In genomic region chr1:72091344-72091743, GRCm38 (mm10) we compare ENCODE assay signal across 15 mouse cellular contexts.
"Had no signal": no experiment of that assay in that cellular context is flagged by ENCODE, and none has a peak within 500 bp of the region (broad histone marks: within the 10 kb centered on the region; RNA-seq: fewer than 3 reads in every experiment).

No protein-coding gene starts in this region.

- H3K27me3 ChIP-seq: neural tube, embryonic 15.5 days; stomach, embryonic 15.5 days had no signal

- H3K9me3 ChIP-seq: neural tube, embryonic 15.5 days; stomach, embryonic 15.5 days had no signal

- H3K9ac ChIP-seq: neural tube, embryonic 15.5 days; stomach, embryonic 15.5 days had no signal

- H3K4me2 ChIP-seq: neural tube, embryonic 15.5 days; stomach, embryonic 15.5 days had no signal

- H3K4me1 ChIP-seq: neural tube, embryonic 15.5 days; stomach, embryonic 15.5 days had no signal

- H3K4me3 ChIP-seq: neural tube, embryonic 15.5 days; stomach, embryonic 15.5 days had no signal

- H3K27ac ChIP-seq: neural tube, embryonic 15.5 days; stomach, embryonic 15.5 days; stomach, postnatal 0 days had no signal

- H3K36me3 ChIP-seq: neural tube, embryonic 15.5 days; stomach, embryonic 15.5 days had no signal

- DNase-seq: retina, postnatal 1 day; right cerebral cortex, adult 18-20 months; right cerebral cortex, postnatal 14 days; right cerebral cortex, postnatal 25 days; right cerebral cortex, postnatal 4 days; spleen, adult 18-20 months; thymus, adult 18-20 months; thymus, adult 2 months; thymus, postnatal 14 days; thymus, postnatal 25 days; thymus, postnatal 36 days; thymus, postnatal 4 days had no signal
